In genomic region chr9:46581844-46582243, GRCm38 (mm10) we compare ENCODE assay signal across 26 mouse cellular contexts.
DNase-seq lines count a peak whose midpoint lies in the region; ATAC-seq and TF ChIP-seq lines count a peak whose summit lies in the region.
"Had no signal": no experiment of that assay in that cellular context is flagged by ENCODE, and none has a peak within 500 bp of the region (broad histone marks: within the 10 kb centered on the region; RNA-seq: fewer than 3 reads in every experiment).

No protein-coding gene starts in this region.

- no peaks in the 10 kb centered on the region for H3K4me1 ChIP-seq in heart, embryonic 11.5 days (ENCODE audit: control insufficient read depth, insufficient read depth, low read length)
- H3K4me1 ChIP-seq in ES-Bruce4 (ENCODE audit: control insufficient read depth, insufficient read depth, low read length): peaks cover 2% of the 10 kb centered on the region
- H3K4me1 ChIP-seq: embryonic facial prominence, embryonic 12.5 days; embryonic facial prominence, embryonic 15.5 days; heart, embryonic 13.5 days; hindbrain, embryonic 12.5 days; hindbrain, embryonic 15.5 days; intestine, embryonic 15.5 days had no signal

- TF ChIP-seq EP300 in ES-Bruce4 (IDR thresholded peaks at IDR 0.05; ENCODE audit: insufficient read depth, low read depth, low read length): peak; percentile 64; the same call in 1 of the 2 replicates

- no peaks in the 10 kb centered on the region for H3K36me3 ChIP-seq in heart, embryonic 11.5 days (ENCODE audit: control insufficient read depth, insufficient read depth, low read length)
- no peaks in the 10 kb centered on the region for H3K36me3 ChIP-seq in ES-Bruce4 (ENCODE audit: control insufficient read depth, insufficient read depth, low read length, poor library complexity, severe bottlenecking)
- H3K36me3 ChIP-seq: embryonic facial prominence, embryonic 12.5 days; embryonic facial prominence, embryonic 15.5 days; heart, embryonic 13.5 days; hindbrain, embryonic 12.5 days; hindbrain, embryonic 15.5 days; intestine, embryonic 15.5 days had no signal

- no peaks in the 10 kb centered on the region for H3K27me3 ChIP-seq in heart, embryonic 11.5 days (ENCODE audit: control insufficient read depth, insufficient read depth, low read length)
- no peaks in the 10 kb centered on the region for H3K27me3 ChIP-seq in ES-Bruce4 (ENCODE audit: control insufficient read depth, insufficient read depth, low read length, poor library complexity, severe bottlenecking)
- H3K27me3 ChIP-seq: embryonic facial prominence, embryonic 12.5 days; embryonic facial prominence, embryonic 15.5 days; heart, embryonic 13.5 days; hindbrain, embryonic 12.5 days; hindbrain, embryonic 15.5 days; intestine, embryonic 15.5 days had no signal

- H3K27ac ChIP-seq in heart, embryonic 11.5 days (ENCODE audit: low read depth, low read length): no peak overlapping the region
- no peak overlapping the region for H3K27ac ChIP-seq in ES-Bruce4 (ENCODE audit: insufficient read depth, low read length)
- H3K27ac ChIP-seq: embryonic facial prominence, embryonic 12.5 days; embryonic facial prominence, embryonic 15.5 days; gastrocnemius, adult 2 months; heart, embryonic 13.5 days; hindbrain, embryonic 12.5 days; hindbrain, embryonic 15.5 days; intestine, embryonic 15.5 days had no signal

- DNase-seq in heart, adult 11 months: peak; percentile 41
- peak; percentile 82 for DNase-seq in R1 (ENCODE audit: low read depth, low spot score)
- no peak for DNase-seq in cerebellum, postnatal 14 days
- DNase-seq in kidney, postnatal 4 days: no peak
- DNase-seq: adrenal gland, adult 8-10 months; adrenal gland, postnatal 25 days; cerebellum, adult 11-12 months; cerebellum, adult 9-10 months; cerebellum, postnatal 25 days; forebrain, postnatal 0 days; gastrocnemius, adult 2 months; gastrocnemius, postnatal 14 days; heart, adult 18-20 months; heart, postnatal 14 days; heart, postnatal 4 days; kidney, adult 11 months had no signal

- no peak overlapping the region for H3K4me2 ChIP-seq in heart, embryonic 11.5 days
- H3K4me2 ChIP-seq: embryonic facial prominence, embryonic 12.5 days; embryonic facial prominence, embryonic 15.5 days; heart, embryonic 13.5 days; hindbrain, embryonic 12.5 days; hindbrain, embryonic 15.5 days; intestine, embryonic 15.5 days had no signal

- H3K4me3 ChIP-seq in heart, embryonic 11.5 days (ENCODE audit: low read depth, low read length): no peak overlapping the region
- H3K4me3 ChIP-seq in ES-Bruce4 (ENCODE audit: low read depth, low read length): no peak overlapping the region
- H3K4me3 ChIP-seq: embryonic facial prominence, embryonic 12.5 days; embryonic facial prominence, embryonic 15.5 days; gastrocnemius, adult 2 months; heart, embryonic 13.5 days; hindbrain, embryonic 12.5 days; hindbrain, embryonic 15.5 days; intestine, embryonic 15.5 days had no signal

- no peak overlapping the region for H3K9ac ChIP-seq in heart, embryonic 11.5 days (ENCODE audit: low read depth, low read length)
- no peak overlapping the region for H3K9ac ChIP-seq in ES-Bruce4 (ENCODE audit: low read depth, poor library complexity, severe bottlenecking)
- H3K9ac ChIP-seq: embryonic facial prominence, embryonic 12.5 days; embryonic facial prominence, embryonic 15.5 days; forebrain, postnatal 0 days; heart, embryonic 13.5 days; hindbrain, embryonic 12.5 days; hindbrain, embryonic 15.5 days; intestine, embryonic 15.5 days had no signal

- TF ChIP-seq CTCF in ES-Bruce4 (IDR thresholded peaks at IDR 0.05; ENCODE audit: low read depth, low read length): no peak

- H3K9me3 ChIP-seq in heart, embryonic 11.5 days (replicated peaks; ENCODE audit: control insufficient read depth, low read length): no peaks in the 10 kb centered on the region
- peaks cover 47% of the 10 kb centered on the region for H3K9me3 ChIP-seq in ES-Bruce4 (replicated peaks; ENCODE audit: control insufficient read depth, insufficient read depth, low read length, poor library complexity, severe bottlenecking)
- H3K9me3 ChIP-seq: hindbrain, embryonic 15.5 days; intestine, embryonic 15.5 days had no signal

- no peak for TF ChIP-seq POLR2A in ES-Bruce4 (IDR thresholded peaks at IDR 0.05; ENCODE audit: insufficient read depth, low read length)

- ATAC-seq in heart, embryonic 11.5 days (replicated peaks; ENCODE audit: insufficient number of reproducible peaks, low FRiP score, low TSS enrichment): no peak
- ATAC-seq: activated CD4-positive, CD25-positive, alpha-beta regulatory T cell, adult 4 months; forebrain, embryonic 14.5 days; forebrain, postnatal 0 days; intestine, embryonic 15.5 days had no signal

- WGBS in heart, embryonic 11.5 days (ENCODE audit: insufficient replicate concordance): 35% methylated on average over 4 of the region's 4 CpGs

Comparison
In these comparisons a context has a peak if more than half of its experiments do, and no peak if none do; other contexts are left out.
1. DNase-seq: peak in heart, adult 11 months (single experiment) and R1 (single experiment); none in cerebellum, postnatal 14 days (0 of 2) and kidney, postnatal 4 days (0 of 2).